Mouse (Mus musculus) erythroblast, embryonic 14.5 days (primary cell): ENCODE results near the gene Rhd.

Experiments
- GATA1 ChIP-seq: IDR thresholded peaks from 2 replicates; pipeline ENCODE4 v1.6.1; 2012; ENCODE audit warnings: low read length, inconsistent platforms, mixed read lengths
- TAL1 ChIP-seq: IDR thresholded peaks from 3 replicates; pipeline ENCODE4 v1.6.1; 2012; ENCODE audit warnings: low read length, inconsistent platforms, mixed read lengths

DNA sequence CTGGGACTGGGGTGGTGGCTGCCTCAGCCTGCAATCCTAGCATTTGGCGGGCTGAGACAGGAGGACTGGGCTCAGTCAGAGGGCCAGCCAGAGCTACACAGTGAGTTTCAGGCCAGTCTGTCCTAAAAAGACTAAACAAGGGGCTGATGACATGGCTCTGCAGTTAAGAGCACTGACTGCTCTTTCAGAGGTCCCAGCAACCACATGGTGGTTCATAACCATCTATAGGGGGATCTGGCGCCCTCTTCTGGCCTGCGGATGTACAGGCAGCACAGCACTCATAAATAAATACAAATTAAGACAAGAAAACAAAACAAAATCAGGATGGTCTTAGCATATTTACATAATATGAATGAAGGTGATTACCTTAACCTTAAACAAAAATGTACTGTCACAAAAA is 49.1 kb downstream of the Rhd start:
- TF ChIP-seq GATA1 (no peak), TAL1 (no peak)
